Mouse (Mus musculus) lung, postnatal 0 days (tissue): ENCODE measurements around the gene Gria1. TPM values are rescaled to one million over a fixed set of nuclear protein-coding genes. Genes with fewer than 3 reads are reported as not detected.

Source experiments
- ATAC-seq: fragments of 200-750 bp; cut with Nextera tagmentation; 2 replicates; pipeline ENCODE4 v1.8.0; 2017; ENCODE audit warnings: moderate library complexity
- DNase-seq: peaks from one replicate; pipeline ENCODE4 v3.0.0-alpha.2; 2016; ENCODE audit warnings: low spot score
- H3K27ac ChIP-seq: fragments of 300-500 bp; sonication (generic); 2 replicates; pipeline ENCODE4 v1.5.1; 2014; ENCODE audit warnings: antibody characterized with exemption, mild to moderate bottlenecking, low read length, mixed read lengths
- H3K27me3 ChIP-seq: fragments of 300-500 bp; sonication (generic); replicated peaks from 2 replicates; pipeline ENCODE4 v1.6.1; 2014; ENCODE audit warnings: low read length, mixed read lengths; ENCODE audit not compliant: insufficient read depth
- H3K36me3 ChIP-seq: fragments of 300-500 bp; sonication (generic); 2 replicates; pipeline ENCODE4 v1.6.1; 2014; ENCODE audit warnings: low read length, mixed read lengths; ENCODE audit not compliant: insufficient read depth
- H3K4me1 ChIP-seq: fragments of 300-500 bp; sonication (generic); 2 replicates; pipeline ENCODE4 v1.6.1; 2014; ENCODE audit warnings: antibody characterized with exemption, low read depth, low read length, mixed read lengths; ENCODE audit not compliant: insufficient read depth
- H3K4me2 ChIP-seq: fragments of 300-500 bp; sonication (generic); replicated peaks from 2 replicates; pipeline ENCODE4 v1.6.1; 2014; ENCODE audit warnings: low read depth, mild to moderate bottlenecking, low read length, moderate library complexity, mixed read lengths
- H3K4me3 ChIP-seq: fragments of 300-500 bp; sonication (generic); 2 replicates; pipeline ENCODE4 v1.5.1; 2014; ENCODE audit warnings: low read depth, low read length
- H3K9ac ChIP-seq: fragments of 300-500 bp; sonication (generic); replicated peaks from 2 replicates; pipeline ENCODE4 v1.6.1; 2014; ENCODE audit warnings: low read depth, mild to moderate bottlenecking
- H3K9me3 ChIP-seq: fragments of 300-500 bp; sonication (generic); 2 replicates; pipeline ENCODE4 v1.6.1; 2016; ENCODE audit warnings: low read length, mixed read lengths
- CTCF ChIP-seq: IDR thresholded peaks from 2 replicates; pipeline ENCODE4 v1.5.1; 2016; ENCODE audit warnings: antibody characterized with exemption, mild to moderate bottlenecking
- EP300 ChIP-seq: IDR thresholded peaks from 2 replicates; pipeline ENCODE4 v1.6.1; 2016; ENCODE audit warnings: antibody characterized with exemption, mild to moderate bottlenecking, control low read depth
- WGBS: fragments of 180-500 bp; shearing (Covaris S2); extraction: QIAGEN DNeasy Blood & Tissue Kit; methylation state at CpG from one replicate; pipeline ENCODE4 v1.1.7; 2014; 5-methylcytosine and 5-hydroxymethylcytosine counted together
- polyA plus RNA-seq: library from polyadenylated mRNA; unstranded; fragments of >200 nt; fragmentation: Nextera tagmentation; extraction: Ambion mirVana; gene quantifications from 2 replicates; pipeline ENCODE4 v1.2.1, GENCODE M21; 2015

Gene Gria1
- polyA plus RNA-seq, 1 experiment from 2014 or later, result 1.2 TPM

GRCm38 (mm10) chr11:57039306-57039705, 28.1 kb downstream of the Gria1 start:
- Histone ChIP-seq H3K4me1 (no peaks in the 10 kb centered on the region), H3K4me2 (no peak overlapping the region), H3K36me3 (no peaks in the 10 kb centered on the region), H3K27ac (no peak overlapping the region), H3K9me3 (no peaks in the 10 kb centered on the region), H3K4me3 (no peak overlapping the region), H3K27me3 (no peaks in the 10 kb centered on the region), H3K9ac (no peak overlapping the region)
- 80% methylated on average over 8 of the region's 8 CpGs for WGBS
- ATAC-seq (no peak), DNase-seq (no peak)
- TF ChIP-seq EP300, result no peak
- TF ChIP-seq CTCF, result no peak

GRCm38 (mm10) chr11:57042057-57042456, 30.9 kb downstream of the Gria1 start:
- WGBS, result 72% methylated on average over 3 of the region's 3 CpGs
- H3K4me1 ChIP-seq, result no peaks in the 10 kb centered on the region
- ATAC-seq, result no peak

GRCm38 (mm10) chr11:57044146-57044545, 33.0 kb downstream of the Gria1 start:
- 60% methylated on average over 5 of the region's 5 CpGs for WGBS
- no peak overlapping the region for H3K4me2 ChIP-seq
- H3K4me1 ChIP-seq, result no peaks in the 10 kb centered on the region
- no peak overlapping the region for H3K27ac ChIP-seq
- no peaks in the 10 kb centered on the region for H3K9me3 ChIP-seq
- DNase-seq, result no peak
- H3K27me3 ChIP-seq, result no peaks in the 10 kb centered on the region
- TF ChIP-seq CTCF (no peak), EP300 (no peak)
- no peak overlapping the region for H3K4me3 ChIP-seq
- no peaks in the 10 kb centered on the region for H3K36me3 ChIP-seq
- no peak for ATAC-seq
- H3K9ac ChIP-seq, result no peak overlapping the region

More at GRCm38 (mm10) chr11:57042057-57042456, 30.9 kb downstream of the Gria1 start:
- no peak for DNase-seq
- no peak overlapping the region for H3K4me3 ChIP-seq
- no peaks in the 10 kb centered on the region for H3K27me3 ChIP-seq
- no peak for TF ChIP-seq EP300
- no peak for TF ChIP-seq CTCF
- H3K4me2 ChIP-seq, result no peak overlapping the region
- no peak overlapping the region for H3K27ac ChIP-seq
- no peaks in the 10 kb centered on the region for H3K9me3 ChIP-seq
- no peaks in the 10 kb centered on the region for H3K36me3 ChIP-seq
- no peak overlapping the region for H3K9ac ChIP-seq

GRCm38 (mm10) chr11:57051666-57052562, 40.7 kb downstream of the Gria1 start:
- Histone ChIP-seq H3K4me2 (no peak overlapping the region), H3K36me3 (no peaks in the 10 kb centered on the region), H3K4me1 (no peaks in the 10 kb centered on the region), H3K9ac (no peak overlapping the region), H3K4me3 (no peak overlapping the region), H3K9me3 (no peaks in the 10 kb centered on the region), H3K27ac (no peak overlapping the region), H3K27me3 (no peaks in the 10 kb centered on the region)
- DNase-seq (peak; percentile 42), ATAC-seq (no peak; the same call in 1 of the 2 replicates)
- WGBS, result 57% methylated on average over 6 of the region's 6 CpGs
- TF ChIP-seq EP300 (no peak), CTCF (peak; percentile 48)

- Histone ChIP-seq H3K4me1 (no peaks in the 10 kb centered on the region), H3K9me3 (no peaks in the 10 kb centered on the region), H3K27ac (no peak overlapping the region), H3K36me3 (no peaks in the 10 kb centered on the region), H3K4me2 (no peak overlapping the region), H3K9ac (no peak overlapping the region), H3K4me3 (no peak overlapping the region), H3K27me3 (no peaks in the 10 kb centered on the region)
- no peak for DNase-seq
- 65% methylated on average over 3 of the region's 3 CpGs for WGBS
- TF ChIP-seq EP300 (no peak), CTCF (no peak)
- no peak for ATAC-seq
Measured at GRCm38 (mm10) chr11:57062441-57062840, 51.3 kb downstream of the Gria1 start.

GRCm38 (mm10) chr11:57070196-57070901, 59.2 kb downstream of the Gria1 start:
- Histone ChIP-seq H3K4me2 (no peak overlapping the region), H3K4me3 (no peak overlapping the region), H3K36me3 (no peaks in the 10 kb centered on the region), H3K4me1 (no peaks in the 10 kb centered on the region), H3K27me3 (no peaks in the 10 kb centered on the region), H3K27ac (no peak overlapping the region), H3K9me3 (no peaks in the 10 kb centered on the region), H3K9ac (no peak overlapping the region)
- ATAC-seq (no peak), DNase-seq (no peak)
- WGBS, result 83% methylated on average over 8 of the region's 8 CpGs
- no peak for TF ChIP-seq CTCF
- TF ChIP-seq EP300, result no peak
